Mouse (Mus musculus): ENCODE data around the gene Baiap3. TPM values are rescaled to one million over a fixed set of nuclear protein-coding genes. Genes with fewer than 3 reads are reported as not detected.

Baiap3 gene
- total and polyA plus RNA-seq, 2 experiments from 2014 or later = 27.3 to 79.3 TPM

DNA sequence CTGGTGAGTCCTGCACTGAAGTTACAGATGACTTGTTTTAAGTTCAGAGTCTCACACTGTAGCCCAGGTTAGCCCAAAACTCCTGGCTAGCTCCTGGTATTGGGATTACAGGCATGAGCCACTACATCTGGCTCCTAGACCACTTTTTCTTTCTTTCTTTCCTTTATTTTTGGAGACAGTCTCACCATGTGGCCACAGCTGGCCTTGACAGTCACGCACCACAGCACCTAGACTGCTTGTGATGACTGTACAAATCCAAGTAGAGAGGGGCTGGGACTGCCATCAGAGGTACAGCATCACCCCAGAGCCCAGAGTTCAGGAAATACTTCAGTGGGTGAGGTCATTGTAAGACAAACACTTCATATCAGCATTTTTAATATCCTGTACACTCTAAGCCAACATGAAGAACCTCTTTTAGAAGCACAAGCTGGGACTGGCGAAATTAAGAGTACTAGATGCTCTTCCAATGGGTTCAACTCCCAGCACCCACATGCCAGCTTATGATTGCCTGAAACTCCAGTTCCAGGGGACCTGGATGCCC is 14.7 kb upstream of the Baiap3 start:
- WGBS = 74% methylated on average over 2 of the region's 2 CpGs
- H3K27me3 ChIP-seq (ENCODE audit: insufficient read depth, low read length) = no peaks in the 10 kb centered on the region
- peaks cover 33% of the 10 kb centered on the region for H3K36me3 ChIP-seq (ENCODE audit: insufficient read depth, low read length)
- peak overlapping the region; percentile 96; the same call in 1 of the 2 replicates for H3K9ac ChIP-seq (replicated peaks; ENCODE audit: low read length)
- DNase-seq (ENCODE audit: low spot score) (no peak), ATAC-seq (no peak)
- H3K27ac ChIP-seq = no peak overlapping the region
- H3K4me3 ChIP-seq (ENCODE audit: low read length) = no peak overlapping the region
- H3K9me3 ChIP-seq (ENCODE audit: low read length) = no peaks in the 10 kb centered on the region
- peak overlapping the region; percentile 99 for H3K4me2 ChIP-seq (ENCODE audit: low read depth, low read length)
- no peak for TF ChIP-seq CTCF (IDR thresholded peaks at IDR 0.05; ENCODE audit: low read depth)
- H3K4me1 ChIP-seq (ENCODE audit: insufficient read depth, low read length) = peaks cover 23% of the 10 kb centered on the region

DNA sequence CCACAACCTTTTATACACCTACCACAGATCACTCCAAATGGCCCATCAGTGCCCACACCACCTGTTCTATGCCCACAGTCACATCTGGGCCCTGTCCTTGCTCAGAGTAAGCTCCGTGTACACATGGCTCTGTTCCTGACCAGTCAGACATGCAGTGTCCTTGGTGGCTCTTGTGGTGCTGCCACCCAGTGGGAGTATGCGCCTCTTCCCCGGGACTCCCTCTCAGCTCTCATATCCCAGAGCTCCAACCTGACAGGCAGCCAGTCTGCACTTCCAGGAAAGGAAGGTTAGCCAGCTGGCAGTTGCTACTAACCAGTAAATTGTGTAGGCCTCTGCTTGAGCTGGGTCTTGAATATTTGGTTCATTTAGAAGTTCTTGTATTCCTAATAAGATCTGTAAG is 8.3 kb upstream of the Baiap3 start:
- ATAC-seq (no peak), DNase-seq (ENCODE audit: low spot score) (peak; percentile 20)
- no peak overlapping the region for H3K9ac ChIP-seq (replicated peaks; ENCODE audit: low read length)
- H3K27ac ChIP-seq = no peak overlapping the region
- H3K9me3 ChIP-seq (ENCODE audit: low read length) = no peaks in the 10 kb centered on the region
- no peaks in the 10 kb centered on the region for H3K27me3 ChIP-seq (ENCODE audit: insufficient read depth, low read length)
- no peak overlapping the region for H3K4me3 ChIP-seq (ENCODE audit: low read length)
- no peaks in the 10 kb centered on the region for H3K4me1 ChIP-seq (ENCODE audit: insufficient read depth, low read length)
- peak; percentile 55 for TF ChIP-seq CTCF (IDR thresholded peaks at IDR 0.05; ENCODE audit: low read depth)
- H3K36me3 ChIP-seq (ENCODE audit: insufficient read depth, low read length) = peaks cover 69% of the 10 kb centered on the region
- H3K4me2 ChIP-seq (ENCODE audit: low read depth, low read length) = no peak overlapping the region
- WGBS = 64% methylated on average over 3 of the region's 3 CpGs

DNA sequence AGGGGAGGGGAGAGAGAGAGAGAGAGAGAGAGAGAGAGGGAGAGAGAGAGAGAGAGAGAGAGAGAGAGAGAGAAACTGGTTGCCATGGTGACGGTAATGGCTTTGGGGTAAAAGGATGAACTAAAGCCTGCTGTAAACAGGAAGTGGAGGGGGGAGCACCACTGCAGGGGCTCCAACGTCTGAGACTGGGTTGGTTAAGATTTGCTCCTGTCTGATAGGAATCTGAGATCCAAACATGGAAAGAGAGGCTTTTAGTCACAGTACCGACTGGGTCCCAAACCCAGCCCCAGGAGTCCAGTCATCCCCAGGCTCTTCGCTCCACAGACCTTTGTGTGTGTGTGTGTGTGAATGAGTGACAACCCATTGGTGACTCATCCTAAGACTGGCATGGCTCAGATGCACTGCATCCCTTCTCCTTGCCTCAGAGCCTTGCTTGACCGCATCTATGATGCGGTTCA is 1.7 kb upstream of the Baiap3 start:
- Histone ChIP-seq H3K9me3 (ENCODE audit: low read length) (no peaks in the 10 kb centered on the region), H3K4me2 (ENCODE audit: low read depth, low read length) (no peak overlapping the region), H3K27ac (no peak overlapping the region), H3K4me1 (ENCODE audit: insufficient read depth, low read length) (peaks cover 15% of the 10 kb centered on the region), H3K36me3 (ENCODE audit: insufficient read depth, low read length) (peaks cover 6% of the 10 kb centered on the region), H3K4me3 (ENCODE audit: low read length) (no peak overlapping the region), H3K27me3 (ENCODE audit: insufficient read depth, low read length) (no peaks in the 10 kb centered on the region), H3K9ac (replicated peaks; ENCODE audit: low read length) (no peak overlapping the region)
- no peak for TF ChIP-seq CTCF (IDR thresholded peaks at IDR 0.05; ENCODE audit: low read depth)
- WGBS = 51% methylated on average over 6 of the region's 6 CpGs
- ATAC-seq (no peak), DNase-seq (ENCODE audit: low spot score) (peak; percentile 39)

DNA sequence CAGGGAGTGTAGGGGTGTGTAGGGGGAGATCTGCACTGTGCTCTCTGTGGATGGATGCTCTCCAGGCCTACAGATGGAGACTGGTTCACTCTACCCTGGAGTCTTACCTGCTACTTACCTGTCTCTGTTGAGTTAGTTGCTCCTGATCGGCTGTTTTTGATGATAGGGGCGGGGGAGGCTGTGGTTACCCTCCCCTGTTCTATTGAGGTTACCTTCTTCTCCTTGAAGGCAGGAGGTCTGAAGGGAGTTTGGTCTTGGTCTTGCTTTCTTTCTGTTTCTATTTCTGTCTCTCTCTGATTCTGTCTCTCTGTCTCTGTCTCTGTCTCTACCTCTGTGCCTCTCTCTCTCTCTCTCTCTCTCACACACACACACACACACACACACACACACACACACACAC is 1.1 kb downstream of the Baiap3 start:
- no peak overlapping the region for H3K4me3 ChIP-seq (ENCODE audit: low read length)
- DNase-seq (ENCODE audit: low spot score) = no peak
- H3K36me3 ChIP-seq (ENCODE audit: insufficient read depth, low read length) = no peaks in the 10 kb centered on the region
- H3K27me3 ChIP-seq (ENCODE audit: insufficient read depth, low read length) = no peaks in the 10 kb centered on the region
- H3K9ac ChIP-seq (replicated peaks; ENCODE audit: low read length) = no peak overlapping the region
- H3K4me1 ChIP-seq (ENCODE audit: insufficient read depth, low read length) = peaks cover 22% of the 10 kb centered on the region
- no peak overlapping the region for H3K27ac ChIP-seq
- H3K4me2 ChIP-seq (ENCODE audit: low read depth, low read length) = peak overlapping the region; percentile 50; the same call in 1 of the 2 replicates
- no peak for ATAC-seq
- H3K9me3 ChIP-seq (ENCODE audit: low read length) = no peaks in the 10 kb centered on the region
- 67% methylated on average over 2 of the region's 2 CpGs for WGBS
- no peak for TF ChIP-seq CTCF (IDR thresholded peaks at IDR 0.05; ENCODE audit: low read depth)

DNA sequence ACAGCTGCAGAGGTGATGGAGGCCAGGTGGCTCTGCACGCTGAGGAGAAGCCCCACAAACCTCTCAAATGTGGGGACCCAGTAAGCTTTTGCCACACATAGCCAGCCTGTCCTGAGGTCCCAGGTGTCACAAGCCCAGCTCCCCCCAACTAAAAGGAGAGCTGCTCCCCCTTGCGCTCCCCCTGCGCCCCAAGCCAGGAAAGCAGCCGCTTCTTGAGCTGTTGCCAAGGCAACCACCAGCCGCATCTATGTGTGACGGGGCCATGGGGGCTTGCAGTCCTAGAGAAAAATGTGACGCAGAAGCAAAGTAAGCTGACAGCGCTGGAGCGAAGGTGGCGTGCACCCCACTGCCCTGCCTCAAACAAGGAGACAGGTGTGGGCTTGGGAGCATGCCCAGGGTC is 2.4 kb downstream of the Baiap3 start:
- H3K9ac ChIP-seq (replicated peaks; ENCODE audit: low read length) = peak overlapping the region; percentile 9; the same call in 1 of the 2 replicates

DNA sequence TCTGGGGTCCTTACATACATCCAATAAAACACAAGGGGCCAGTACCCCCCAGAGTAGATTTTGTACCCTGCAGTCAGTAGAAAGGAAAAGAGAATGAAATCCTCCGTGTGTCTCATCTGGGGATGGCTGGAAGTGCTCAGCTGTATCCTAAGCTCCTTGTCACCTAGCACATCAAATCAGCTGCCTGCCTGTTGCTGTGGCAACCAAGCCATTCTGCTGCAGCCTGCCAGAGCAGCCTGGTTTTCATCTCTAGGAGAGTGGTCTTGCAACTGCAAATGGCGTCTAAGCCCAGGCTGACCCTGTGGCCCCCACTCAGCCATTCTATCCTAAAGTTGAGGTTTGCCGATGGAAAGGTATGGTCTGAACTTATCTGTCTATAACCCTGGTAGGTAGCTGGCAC is 3.5 kb downstream of the Baiap3 start:
- no peak overlapping the region for H3K4me2 ChIP-seq (ENCODE audit: low read depth, low read length)
- no peaks in the 10 kb centered on the region for H3K9me3 ChIP-seq (ENCODE audit: low read length)
- H3K9ac ChIP-seq (replicated peaks; ENCODE audit: low read length) = no peak overlapping the region
- TF ChIP-seq CTCF (IDR thresholded peaks at IDR 0.05; ENCODE audit: low read depth) = no peak
- DNase-seq (ENCODE audit: low spot score) (peak; percentile 77), ATAC-seq (peak; percentile 42)
- H3K4me3 ChIP-seq (ENCODE audit: low read length) = no peak overlapping the region
- no peaks in the 10 kb centered on the region for H3K27me3 ChIP-seq (ENCODE audit: insufficient read depth, low read length)
- H3K27ac ChIP-seq = peak overlapping the region; percentile 62
- peaks cover 24% of the 10 kb centered on the region for H3K4me1 ChIP-seq (ENCODE audit: insufficient read depth, low read length)
- H3K36me3 ChIP-seq (ENCODE audit: insufficient read depth, low read length) = no peaks in the 10 kb centered on the region
- 18% methylated on average over 3 of the region's 3 CpGs for WGBS

More for the DNA sequence above, 2.4 kb downstream of the Baiap3 start:
- WGBS = 6% methylated on average over 10 of the region's 10 CpGs
- no peaks in the 10 kb centered on the region for H3K27me3 ChIP-seq (ENCODE audit: insufficient read depth, low read length)
- TF ChIP-seq CTCF (IDR thresholded peaks at IDR 0.05; ENCODE audit: low read depth) = no peak
- no peak overlapping the region for H3K4me3 ChIP-seq (ENCODE audit: low read length)
- ATAC-seq (peak; percentile 19; the same call in 1 of the 2 replicates), DNase-seq (ENCODE audit: low spot score) (peak; percentile 77)
- peak overlapping the region; percentile 27 for H3K4me2 ChIP-seq (ENCODE audit: low read depth, low read length)
- peaks cover 24% of the 10 kb centered on the region for H3K4me1 ChIP-seq (ENCODE audit: insufficient read depth, low read length)
- no peaks in the 10 kb centered on the region for H3K9me3 ChIP-seq (ENCODE audit: low read length)
- H3K36me3 ChIP-seq (ENCODE audit: insufficient read depth, low read length) = no peaks in the 10 kb centered on the region
- H3K27ac ChIP-seq = peak overlapping the region; percentile 62

DNA sequence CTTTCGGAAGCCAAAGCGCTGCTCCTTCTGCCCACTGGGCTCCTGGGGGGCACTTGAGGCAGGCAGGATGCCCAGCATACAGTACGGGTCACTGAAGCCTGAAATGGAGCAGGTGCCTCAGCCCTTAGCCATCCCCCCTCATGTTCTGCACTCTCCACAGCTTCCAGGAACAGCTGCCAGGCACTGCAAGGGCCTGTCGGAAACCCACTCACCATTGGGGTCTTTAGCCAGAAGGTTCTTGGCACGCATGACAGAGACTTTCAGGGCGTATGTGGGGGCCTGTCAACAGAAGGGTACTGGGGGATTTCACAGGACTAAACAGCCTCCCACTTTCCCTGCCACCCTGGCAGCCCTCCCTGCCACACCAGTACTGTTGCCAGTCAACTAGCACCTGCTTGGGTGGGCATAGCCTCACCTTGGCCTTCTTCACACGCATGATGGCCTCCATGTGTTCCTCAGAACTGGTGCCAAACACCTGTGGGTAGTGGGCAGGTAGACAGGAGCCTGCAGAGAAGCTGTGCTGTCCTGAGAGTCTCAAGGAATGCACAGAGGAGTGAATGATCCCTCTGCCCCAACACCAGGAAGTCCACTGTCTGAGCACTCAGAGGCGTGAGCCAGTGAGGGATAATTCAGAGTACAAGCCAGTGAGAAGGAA is 5.9 kb downstream of the Baiap3 start:
- DNase-seq (ENCODE audit: low spot score) = peak; percentile 70
- H3K36me3 ChIP-seq (ENCODE audit: insufficient read depth, low read length) = no peaks in the 10 kb centered on the region; the same call in 1 of the 2 replicates
- no peak for TF ChIP-seq CTCF (IDR thresholded peaks at IDR 0.05; ENCODE audit: low read depth)
- H3K4me3 ChIP-seq (ENCODE audit: low read length) = no peak overlapping the region
- peak; percentile 29 for ATAC-seq
- no peak overlapping the region for H3K9ac ChIP-seq (replicated peaks; ENCODE audit: low read length)
- H3K27me3 ChIP-seq (ENCODE audit: insufficient read depth, low read length) = no peaks in the 10 kb centered on the region
- no peaks in the 10 kb centered on the region for H3K9me3 ChIP-seq (ENCODE audit: low read length)
- WGBS = 53% methylated on average over 8 of the region's 8 CpGs
- H3K27ac ChIP-seq = no peak overlapping the region; the same call in 1 of the 2 replicates
- peaks cover 17% of the 10 kb centered on the region for H3K4me1 ChIP-seq (ENCODE audit: insufficient read depth, low read length)
- H3K4me2 ChIP-seq (ENCODE audit: low read depth, low read length) = no peak overlapping the region
